Mouse (Mus musculus): ENCODE data around the gene Ufc1. TPM values are rescaled to one million over a fixed set of nuclear protein-coding genes. Genes with fewer than 3 reads are reported as not detected.

The Ufc1 gene
- total RNA-seq, 2 experiments from 2014 or later = 90.4 to 91.6 TPM

GRCm38 (mm10) chr1:171270573-171270900, 24.3 kb downstream of the Ufc1 start:
- no peak for DNase-seq

DNA sequence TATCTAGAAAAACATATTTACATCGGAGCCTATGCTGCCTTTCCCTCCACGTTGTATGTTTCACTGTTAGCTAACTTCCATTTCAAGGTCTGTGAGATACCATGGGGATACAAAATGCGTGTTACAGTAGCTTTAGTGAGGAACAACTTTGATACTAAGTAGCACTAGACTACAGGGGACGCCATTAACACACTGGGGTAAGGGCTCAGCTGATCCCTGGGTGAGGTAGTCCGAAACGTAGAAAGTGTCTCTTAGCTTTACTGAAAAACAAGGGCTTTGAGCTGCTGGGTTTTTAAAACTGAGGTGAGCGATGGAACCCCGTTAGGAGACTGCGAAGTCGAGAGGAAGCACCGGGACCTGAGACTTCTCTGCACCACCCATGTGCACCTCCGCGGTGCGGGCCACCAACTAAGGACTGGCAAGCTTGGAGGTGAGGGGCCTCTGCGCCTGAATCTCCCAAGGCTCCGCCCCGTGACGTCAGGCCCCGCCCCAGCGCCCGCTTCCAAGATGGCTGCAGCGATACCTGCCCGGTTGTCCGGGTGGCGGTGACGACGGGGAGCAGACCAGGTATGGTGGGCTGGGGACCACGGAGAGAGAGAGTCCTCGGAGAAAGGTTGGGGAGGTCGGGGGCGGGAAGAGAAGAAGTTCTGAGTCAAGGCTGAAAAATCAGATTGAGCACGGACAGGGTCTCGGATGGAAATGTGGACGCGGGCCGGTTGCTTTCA, 24.8 kb downstream of the Ufc1 start, which contains the start of gene B4galt3:
Gene B4galt3, plus strand, starts transcription at position 481 of the 725 bp plus-strand sequence.
- peak; percentile 96 to 99 for DNase-seq

DNA sequence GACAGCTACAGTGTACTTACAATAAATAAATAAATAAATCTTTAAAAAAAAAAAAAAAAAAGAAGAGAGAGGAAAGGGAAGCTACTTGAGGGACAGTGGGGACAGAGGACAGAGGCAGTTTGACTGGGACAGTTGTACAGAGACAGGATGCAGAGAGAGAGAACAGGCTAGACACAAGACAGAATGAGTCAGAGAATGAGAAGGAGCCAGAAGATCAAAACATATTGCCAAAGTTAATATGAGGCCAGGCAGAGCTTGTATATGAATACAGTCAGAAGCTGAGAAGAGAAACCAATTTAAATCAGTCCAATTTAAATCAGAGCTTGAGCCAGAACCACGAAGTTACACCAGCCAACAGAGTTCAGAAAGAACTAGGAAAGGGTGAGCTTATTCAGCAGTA, 26.5 kb downstream of the Ufc1 start:
- DNase-seq = no peak

- no peak for DNase-seq
These were observed 28.7 kb downstream of the Ufc1 start for GRCm38 (mm10) chr1:171265971-171266744.

DNA sequence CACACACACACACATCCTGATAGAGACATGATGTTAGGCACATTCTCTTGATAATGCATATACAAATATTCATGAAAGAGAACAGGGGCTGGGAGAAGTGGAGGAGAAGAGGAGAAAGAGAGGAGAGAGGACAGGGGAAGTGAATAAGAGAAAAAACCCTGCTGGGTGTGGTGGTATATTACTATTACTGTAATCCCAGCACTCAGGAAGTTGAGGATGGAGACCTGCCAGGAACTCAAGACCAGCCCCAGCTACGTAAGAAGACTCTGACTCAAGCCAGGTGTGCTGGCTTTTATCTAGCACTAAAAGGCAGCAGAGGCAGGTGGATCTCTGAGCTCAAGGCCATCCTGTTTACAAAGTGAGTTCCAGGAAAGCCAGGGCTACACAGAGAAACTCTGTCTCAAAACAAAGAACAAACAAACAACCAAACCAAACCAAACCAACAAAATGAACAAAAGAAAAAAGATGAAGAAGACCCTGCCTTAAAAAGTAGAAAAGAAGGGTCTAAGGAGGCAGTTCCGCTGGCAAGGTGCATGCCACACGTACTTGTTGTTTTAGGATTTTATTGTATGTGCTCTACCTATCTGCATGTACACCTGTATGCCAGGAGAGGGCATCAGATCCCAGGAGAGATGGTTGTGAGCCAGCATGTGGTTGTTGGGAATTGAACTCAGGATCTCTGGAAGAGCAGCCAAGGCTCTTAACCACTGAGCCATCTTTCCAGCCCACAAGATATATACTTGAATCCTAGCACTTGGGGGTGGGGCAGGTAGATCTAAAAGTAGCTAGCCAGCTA, 31.0 kb downstream of the Ufc1 start:
- no peak for DNase-seq

GRCm38 (mm10) chr1:171263185-171263611, 31.6 kb downstream of the Ufc1 start:
- peak; percentile 59 to 70 for DNase-seq

DNA sequence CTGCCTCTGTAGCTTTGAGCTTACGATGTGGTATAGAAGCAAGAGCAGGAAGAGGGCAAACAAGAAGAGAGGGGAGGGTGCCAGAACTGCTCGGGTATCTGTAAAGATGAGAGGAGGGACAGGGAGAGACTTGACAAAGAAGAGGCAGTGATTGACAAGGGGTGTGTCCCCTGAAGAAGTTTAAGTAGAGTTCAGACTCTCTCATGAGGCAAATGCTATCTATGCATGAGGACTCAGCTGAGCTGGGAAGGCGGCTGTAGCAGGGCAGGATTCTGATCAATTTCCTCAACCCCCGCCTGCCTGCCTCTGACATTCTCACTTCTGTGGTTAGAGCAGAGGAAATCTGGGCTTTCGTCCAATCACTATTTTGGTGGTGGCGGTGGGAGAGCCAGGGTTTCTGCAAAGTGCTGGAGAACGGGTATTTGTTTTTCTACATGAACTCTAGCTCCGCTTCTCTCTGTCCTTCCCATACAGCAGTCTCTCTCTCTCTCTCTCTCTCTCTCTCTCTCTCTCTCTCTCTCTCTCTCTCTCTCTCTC, 32.2 kb downstream of the Ufc1 start:
- DNase-seq = peak; percentile 88 to 91

DNA sequence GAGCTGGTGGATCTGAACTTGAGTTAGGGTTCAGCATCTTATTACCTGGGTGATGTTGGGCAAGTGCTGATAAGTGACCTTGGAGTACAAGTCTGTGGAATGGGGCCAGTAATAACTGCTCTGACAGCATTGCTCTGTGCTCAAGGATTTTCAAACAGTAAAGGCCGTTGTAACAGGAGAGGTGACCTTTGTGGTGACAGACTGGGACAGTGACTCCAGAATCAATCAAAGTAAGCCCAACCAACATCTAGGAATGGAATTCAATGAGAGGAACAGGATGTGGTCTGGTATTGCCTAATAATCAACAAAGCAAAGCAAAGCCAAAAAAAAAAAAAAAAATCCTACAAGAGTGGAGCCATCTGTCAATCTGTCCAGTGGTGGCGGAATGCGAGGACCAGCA, 34.5 kb downstream of the Ufc1 start:
- DNase-seq = no peak

- no peak for DNase-seq
These were observed 35.9 kb downstream of the Ufc1 start for GRCm38 (mm10) chr1:171258921-171259320.

DNA sequence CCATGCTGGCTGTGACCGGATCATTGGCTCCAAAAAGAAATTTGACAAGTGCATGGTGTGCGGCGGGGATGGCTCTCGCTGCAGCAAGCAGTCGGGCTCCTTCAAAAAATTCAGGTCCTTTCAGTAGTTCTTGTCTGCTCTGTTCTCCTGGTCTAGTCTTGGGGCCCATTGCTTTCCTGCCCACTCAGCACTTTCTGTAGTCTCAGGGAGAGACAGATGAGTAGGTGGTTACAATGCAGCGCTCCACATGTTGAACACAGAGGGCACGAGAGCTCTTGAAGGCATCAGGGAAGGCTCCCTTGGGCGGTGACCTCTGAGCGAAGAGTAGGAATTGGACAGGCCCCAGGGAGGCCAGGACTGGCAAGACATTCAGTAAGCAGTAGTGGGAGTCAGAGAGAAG, 37.0 kb downstream of the Ufc1 start:
- no peak for DNase-seq

- peak; percentile 70 to 83 for DNase-seq
These were observed 37.8 kb downstream of the Ufc1 start for GRCm38 (mm10) chr1:171256937-171257548.

DNA sequence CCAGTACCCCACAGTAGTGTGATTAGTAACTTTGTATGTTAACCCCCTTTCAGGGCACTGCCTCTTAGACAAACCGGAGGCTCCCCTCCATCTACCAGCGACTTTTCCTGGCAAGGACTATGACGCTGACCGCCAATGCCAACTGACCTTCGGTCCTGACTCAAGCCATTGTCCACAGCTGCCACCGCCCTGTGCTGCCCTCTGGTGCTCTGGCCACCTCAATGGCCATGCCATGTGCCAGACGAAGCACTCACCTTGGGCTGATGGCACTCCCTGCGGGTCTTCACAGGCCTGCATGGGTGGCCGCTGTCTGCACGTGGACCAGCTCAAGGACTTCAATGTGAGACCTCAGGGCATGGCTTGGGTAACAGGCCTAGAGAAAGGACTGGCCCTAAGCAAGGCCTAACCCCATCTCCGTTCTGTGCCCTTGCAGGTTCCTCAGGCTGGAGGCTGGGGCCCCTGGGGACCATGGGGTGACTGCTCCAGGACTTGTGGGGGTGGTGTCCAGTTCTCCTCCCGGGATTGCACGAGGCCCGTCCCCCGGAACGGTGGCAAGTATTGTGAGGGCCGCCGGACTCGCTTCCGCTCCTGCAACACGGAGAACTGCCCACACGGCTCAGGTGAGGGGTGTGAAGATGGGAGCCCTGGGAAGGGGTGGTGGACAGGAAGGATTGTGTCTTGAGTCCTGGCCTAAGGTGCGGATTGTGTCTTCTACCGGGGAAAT, 38.6 kb downstream of the Ufc1 start:
- no peak for DNase-seq

DNA sequence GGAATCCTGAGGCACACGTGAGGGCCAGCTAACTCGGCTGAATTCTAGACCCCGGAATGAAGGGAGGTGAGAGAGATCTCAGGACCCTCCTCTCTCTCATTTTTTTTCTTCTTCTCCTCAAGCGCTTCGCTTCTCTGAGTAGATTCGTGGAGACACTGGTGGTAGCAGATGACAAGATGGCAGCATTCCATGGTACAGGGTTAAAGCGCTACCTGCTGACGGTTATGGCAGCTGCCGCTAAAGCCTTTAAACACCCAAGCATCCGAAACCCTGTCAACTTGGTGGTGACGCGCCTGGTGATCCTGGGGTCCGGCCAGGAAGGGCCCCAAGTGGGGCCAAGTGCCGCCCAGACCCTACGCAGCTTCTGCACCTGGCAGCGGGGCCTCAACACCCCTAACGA, 42.4 kb downstream of the Ufc1 start:
- DNase-seq = no peak

DNA sequence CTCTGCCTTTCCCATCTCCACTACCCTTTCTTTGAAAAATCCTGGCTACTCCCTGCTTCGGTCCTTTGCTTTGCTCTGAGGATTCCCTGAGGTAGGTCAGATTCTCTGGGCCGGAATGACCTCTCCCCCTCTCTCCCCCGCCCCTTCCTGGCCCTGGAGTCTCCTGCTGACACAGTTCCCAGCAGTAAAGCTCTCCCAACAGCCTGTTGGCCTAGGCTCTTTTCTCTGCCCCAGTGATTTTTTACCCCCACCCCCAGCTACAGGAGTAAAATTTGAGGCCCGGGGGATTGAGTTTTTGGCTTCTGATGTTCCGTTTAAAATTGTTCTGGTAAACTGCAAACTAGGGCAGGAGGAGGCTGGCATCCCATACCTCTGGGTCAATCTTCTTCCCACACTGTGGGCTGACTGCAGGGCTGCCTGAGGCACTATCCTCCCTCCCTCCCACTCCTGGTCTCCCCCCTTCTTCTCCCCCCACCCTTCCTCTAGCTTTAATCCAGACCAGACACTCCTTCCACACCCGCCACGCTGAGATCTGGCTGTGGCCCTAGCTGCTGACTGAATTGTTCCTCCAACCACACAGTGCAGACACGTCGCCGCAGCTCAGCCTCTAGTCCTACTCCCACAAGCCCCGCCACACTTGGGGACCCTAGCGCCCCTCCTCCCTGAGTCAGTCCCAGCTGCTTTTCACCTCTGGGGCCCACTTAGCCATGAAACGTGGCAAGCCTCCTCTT, 43.1 kb downstream of the Ufc1 start:
- DNase-seq = peak; percentile 66 to 73

- peak in 1 of 2 experiments; percentile 30 for DNase-seq
These were observed 43.9 kb downstream of the Ufc1 start, which contains the start of gene Ndufs2 for GRCm38 (mm10) chr1:171250680-171251593. Gene Ndufs2, minus strand, starts transcription at chr1:171251388.

- peak; percentile 77 to 78 for DNase-seq
These were observed 44.8 kb downstream of the Ufc1 start, which contains the start of gene Adamts4 for GRCm38 (mm10) chr1:171249913-171250600. Gene Adamts4, plus strand, starts transcription at chr1:171250421.

DNA sequence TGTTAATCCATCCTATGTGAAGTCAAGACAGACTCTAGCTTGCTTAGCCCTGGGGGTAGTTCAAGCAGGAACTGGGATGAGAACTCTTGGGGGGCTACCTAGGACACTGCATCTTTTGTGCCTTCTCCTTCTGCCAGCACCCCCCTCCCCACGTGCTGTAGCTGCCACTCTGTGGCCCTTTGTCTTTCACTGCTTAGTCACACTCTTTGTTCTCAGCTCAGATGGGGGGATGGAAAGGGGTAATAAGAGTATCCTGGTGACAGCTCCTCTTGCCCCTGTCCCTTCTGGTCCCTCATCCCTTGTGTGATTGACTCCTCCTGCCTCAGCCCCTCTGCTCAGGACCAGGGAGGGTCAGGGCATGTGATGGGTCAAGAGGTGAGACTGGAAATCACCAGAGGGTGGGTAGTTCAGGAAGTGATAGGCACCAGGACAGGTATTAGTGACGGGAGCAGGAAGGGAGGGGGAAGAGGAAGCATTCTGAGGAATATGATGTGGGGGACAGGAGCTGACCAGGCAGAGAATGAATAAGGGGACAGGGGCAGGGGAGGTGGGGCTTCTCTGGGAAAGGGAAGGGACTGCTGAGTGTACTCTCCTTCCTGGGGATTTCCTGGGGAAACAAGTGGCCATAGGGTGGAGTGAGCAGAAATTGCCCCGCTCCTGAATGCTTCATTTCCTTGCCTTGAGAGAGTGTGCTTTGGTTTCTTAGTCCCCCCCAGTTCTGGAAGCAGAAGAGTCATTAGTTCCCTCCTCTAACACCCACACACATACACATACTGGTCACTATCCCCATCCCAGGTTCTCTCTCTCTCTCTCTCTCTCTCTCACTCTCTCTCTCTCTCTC, 46.2 kb downstream of the Ufc1 start:
- peak in 1 of 2 experiments; percentile 64 for DNase-seq

DNA sequence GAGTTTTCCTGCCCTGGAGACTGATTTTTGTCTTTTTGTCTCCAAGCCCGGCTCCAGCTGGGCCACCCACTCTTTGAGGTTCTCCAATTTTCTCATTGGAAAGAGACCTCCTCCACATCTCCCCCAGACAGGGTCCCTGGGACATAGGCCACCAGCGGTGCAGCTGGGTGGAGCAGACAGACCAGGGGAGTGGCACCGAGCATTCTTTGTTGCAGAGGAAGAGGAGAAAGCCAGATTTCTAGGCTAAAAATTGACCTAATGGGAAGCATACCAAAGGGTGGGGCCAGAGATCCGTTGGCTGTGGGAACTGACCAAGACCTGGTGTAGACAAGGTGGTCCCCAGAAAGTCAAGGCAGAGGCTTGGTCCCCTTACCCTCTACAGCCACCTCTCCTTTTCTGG, 46.9 kb downstream of the Ufc1 start:
- peak; percentile 66 to 70 for DNase-seq
